Mouse (Mus musculus) heart, postnatal 14 days (tissue): Measurements from ENCODE around the gene Pmp22. TPM values are rescaled to one million over a fixed set of nuclear protein-coding genes. Genes with fewer than 3 reads are reported as not detected.

Experiments used
- total RNA-seq, 2 experiments: library from RNA; stranded (reverse); gene quantifications; 2 replicates each; pipeline ENCODE4 v1.2.3; 2021

Gene Pmp22
- total RNA-seq, 2 experiments from 2014 or later = 69.8 to 80.5 TPM

Other genes with a start within 250 kb of the Pmp22 start
- gene Tvp23b, start 249.5 kb upstream of the Pmp22 start, total RNA-seq = 10 to 100 TPM; 18.5 to 19.2 TPM
- not detected for gene Cdrt4, start 177.8 kb upstream of the Pmp22 start, total RNA-seq
- not detected for gene Tekt3, start 67.3 kb upstream of the Pmp22 start, total RNA-seq